Mouse (Mus musculus) left cerebral cortex, postnatal 10 days (tissue): ENCODE results near the gene Hexim2. TPM values are rescaled to one million over a fixed set of nuclear protein-coding genes. Genes with fewer than 3 reads are reported as not detected.

ENCODE experiments used
- DNase-seq, 2 experiments: peaks; one replicate each; pipeline ENCODE4 v3.0.0; 2021 to 2022; ENCODE audit warnings: low spot score in 2 of 2, mixed read lengths in 1 of 2; ENCODE audit errors: extremely low spot score in 1 of 2
- intact Hi-C: fragments of 180-260 bp; cut with DNase I; formaldehyde crosslinking; loops from one replicate; pipeline ENCODE4 v1.15.1; 2025
- total RNA-seq, 2 experiments: library from RNA; stranded (reverse); gene quantifications; 2 replicates each; pipeline ENCODE4 v1.2.3; 2021

Gene Hexim2
- total RNA-seq, 2 experiments from 2014 or later: 20.1 to 20.7 TPM

GRCm38 (mm10) chr11:103169664-103170063 lies 37.4 kb downstream of the Hexim2 start:
- intact Hi-C loops: loop anchor here (2.0 kb wide), 1 partner anchor 155 kb away; no protein-coding TSS in a partner anchor
- no peak for DNase-seq

DNA sequence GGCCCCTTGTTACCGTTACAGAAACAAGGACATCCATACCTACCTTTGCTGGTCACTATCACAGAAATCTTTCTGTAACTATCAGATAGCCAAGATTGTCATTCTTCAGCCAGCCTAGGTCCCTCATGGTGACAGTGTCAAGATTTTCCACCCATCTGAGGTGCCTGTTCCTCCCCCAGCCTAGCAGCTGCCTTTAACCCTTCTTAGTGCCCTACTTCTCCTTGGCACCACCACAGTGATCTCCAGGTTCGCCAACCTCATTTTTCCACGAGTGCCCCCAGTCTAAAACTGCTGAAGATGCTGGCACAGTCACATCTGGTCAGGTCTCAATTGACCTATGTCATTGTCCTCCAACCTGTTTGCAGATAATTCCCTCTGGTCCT lies 37.9 kb downstream of the Hexim2 start:
- no peak for DNase-seq
- intact Hi-C loops: loop anchor here (2.0 kb wide), 1 partner anchor 155 kb away; no protein-coding TSS in a partner anchor

DNA sequence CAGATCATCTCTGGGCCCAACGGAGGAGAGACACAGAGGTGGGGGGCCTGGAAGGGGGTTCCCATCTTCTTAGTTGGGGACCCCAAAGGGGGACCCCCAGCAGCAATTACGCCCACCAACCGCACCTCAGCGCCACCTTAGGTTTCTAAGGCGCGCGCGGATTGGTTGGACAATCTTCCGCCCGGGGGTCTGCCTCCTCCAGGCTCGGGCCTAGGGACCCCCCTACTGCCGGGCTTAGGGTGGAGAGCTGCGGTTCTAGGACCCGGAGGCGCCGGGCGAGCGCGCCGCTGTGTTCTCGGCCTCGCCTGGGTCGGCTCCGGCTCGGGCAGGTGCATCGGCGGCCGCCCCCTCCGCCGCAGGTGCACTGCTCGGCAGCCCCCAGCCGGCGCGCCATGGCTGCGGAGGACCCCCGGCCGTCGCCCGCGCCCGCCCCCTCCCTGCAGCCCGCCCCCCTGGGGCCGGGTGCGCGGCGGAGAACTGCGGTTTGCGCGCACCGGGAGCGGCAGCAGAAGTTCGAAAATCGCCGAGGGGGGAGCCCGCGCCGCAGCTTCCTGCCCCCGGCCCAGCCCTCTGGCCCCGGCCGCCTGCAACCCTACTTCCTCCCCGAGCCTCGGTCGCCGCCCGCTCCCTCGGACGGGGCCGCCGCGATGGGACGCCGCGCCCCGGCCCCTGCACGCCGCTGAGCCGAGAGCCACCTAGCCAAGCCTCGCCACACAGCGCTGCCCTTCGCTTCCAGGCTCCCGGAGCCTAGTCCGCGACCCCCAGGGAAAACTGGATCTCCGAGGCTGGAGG lies 38.5 kb downstream of the Hexim2 start, which contains the start of gene Fmnl1:
Gene Fmnl1 (plus strand): TSS at position 614 of the 792 bp plus-strand sequence.
- DNase-seq: peak in 1 of 2 experiments; percentile 69
- intact Hi-C loops: loop anchor here (2.0 kb wide), 1 partner anchor 154 kb away; no protein-coding TSS in a partner anchor

DNA sequence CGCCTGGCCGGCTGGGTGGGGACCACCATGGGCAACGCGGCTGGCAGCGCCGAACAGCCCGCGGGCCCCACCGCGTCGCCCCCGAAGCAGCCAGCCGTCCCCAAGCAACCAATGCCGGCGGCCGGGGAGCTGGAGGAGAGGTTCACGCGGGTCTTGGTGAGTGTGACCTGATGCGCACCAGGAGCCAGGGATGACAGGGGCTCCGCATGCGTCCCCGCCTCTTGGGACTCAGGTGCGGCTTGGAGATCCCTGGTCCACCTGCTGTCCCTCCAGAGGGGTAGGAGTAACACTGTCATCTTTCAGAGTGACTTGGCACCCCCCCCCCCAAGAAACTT lies 39.0 kb downstream of the Hexim2 start:
- no peak for DNase-seq
- intact Hi-C loops: loop anchor here (2.0 kb wide), 1 partner anchor 154 kb away; no protein-coding TSS in a partner anchor

- intact Hi-C loops: loop anchor here (2.0 kb wide), 1 partner anchor 153 kb away; no protein-coding TSS in a partner anchor
- DNase-seq: no peak
These were observed 39.6 kb downstream of the Hexim2 start for GRCm38 (mm10) chr11:103171703-103172391.

DNA sequence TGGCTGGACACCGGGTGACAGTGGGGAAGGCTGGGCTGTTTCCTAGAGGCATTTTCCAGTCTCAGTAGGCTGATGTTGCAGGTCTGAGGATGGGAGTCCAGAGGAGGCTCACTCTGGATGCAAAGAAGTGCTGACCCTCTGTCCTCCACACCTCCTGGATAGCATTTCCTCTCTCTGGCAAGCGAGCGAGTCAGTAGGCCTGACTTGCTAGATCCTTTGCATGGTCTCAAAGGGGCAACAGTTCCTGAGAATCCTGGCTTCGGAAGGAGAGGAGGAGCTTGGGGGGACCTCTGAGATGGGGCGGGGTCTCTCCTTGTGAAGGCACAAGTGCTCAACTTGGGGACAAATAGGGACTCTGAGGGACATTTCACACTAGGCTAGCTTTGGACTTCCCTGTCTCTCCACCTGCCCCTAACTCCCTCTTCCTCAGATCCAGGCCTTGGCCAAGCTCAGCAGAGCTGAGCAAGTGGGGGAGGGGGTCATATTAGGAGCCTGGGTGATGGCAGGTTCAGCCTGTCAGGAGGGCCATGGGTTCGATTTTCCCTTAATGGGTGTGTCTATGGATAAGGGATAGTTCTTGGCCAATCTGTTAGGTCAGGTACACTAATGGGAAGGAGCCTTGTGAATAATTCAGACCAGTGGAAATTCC lies 40.3 kb downstream of the Hexim2 start:
- no peak for DNase-seq
- intact Hi-C loops: no loop called here

GRCm38 (mm10) chr11:103173041-103173770 lies 41.0 kb downstream of the Hexim2 start:
- intact Hi-C loops: no loop called here
- DNase-seq: no peak

DNA sequence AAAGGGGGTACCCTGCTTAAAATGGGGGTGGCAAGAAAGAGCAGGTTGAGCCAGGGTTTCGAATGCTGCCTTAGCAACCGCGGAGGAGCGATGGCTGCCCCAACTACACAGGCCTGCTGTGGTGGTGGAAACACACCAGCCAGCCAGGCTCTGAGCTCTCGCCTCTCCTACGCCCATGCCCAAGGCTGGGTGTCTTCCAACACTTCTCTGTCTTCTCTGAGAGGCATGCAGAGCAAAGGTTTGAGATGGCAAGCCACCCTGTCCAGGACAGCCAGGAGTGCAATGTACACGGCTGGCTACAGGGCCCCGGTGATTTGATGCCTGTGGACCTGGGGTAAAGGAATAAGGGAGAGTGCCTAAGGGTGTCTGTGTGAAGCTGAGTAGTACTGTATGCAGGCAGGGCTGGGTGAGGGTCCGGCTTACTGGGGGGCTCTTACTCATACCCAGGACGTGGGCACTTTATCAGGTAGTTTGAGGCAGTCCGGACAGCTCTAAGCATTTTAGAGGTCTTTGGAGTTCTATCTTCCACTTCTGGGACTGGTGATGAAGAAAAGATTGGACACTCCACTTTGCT lies 41.6 kb downstream of the Hexim2 start:
- no peak for DNase-seq
- intact Hi-C loops: no loop called here

DNA sequence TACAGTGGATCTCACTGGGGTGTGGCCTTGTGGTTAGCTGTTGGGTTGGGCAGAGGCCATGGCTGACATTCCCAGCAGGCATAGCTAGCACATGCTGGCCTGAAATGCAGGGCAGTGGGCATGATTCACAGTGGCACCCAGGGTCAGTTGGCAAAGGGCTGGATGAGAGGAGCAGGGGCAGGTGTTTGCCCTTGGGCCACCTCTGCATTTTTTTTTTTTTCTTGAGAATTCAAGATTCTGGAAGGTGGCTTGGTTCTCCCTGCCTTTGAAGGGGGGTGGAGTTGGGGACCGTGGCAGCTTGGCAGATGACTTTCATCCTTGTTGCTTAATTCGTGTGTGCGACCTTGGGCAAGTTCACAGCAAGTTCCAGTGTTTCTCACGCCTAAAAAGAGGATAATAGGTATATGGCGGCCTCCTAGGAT lies 42.2 kb downstream of the Hexim2 start:
- intact Hi-C loops: no loop called here
- DNase-seq: no peak

DNA sequence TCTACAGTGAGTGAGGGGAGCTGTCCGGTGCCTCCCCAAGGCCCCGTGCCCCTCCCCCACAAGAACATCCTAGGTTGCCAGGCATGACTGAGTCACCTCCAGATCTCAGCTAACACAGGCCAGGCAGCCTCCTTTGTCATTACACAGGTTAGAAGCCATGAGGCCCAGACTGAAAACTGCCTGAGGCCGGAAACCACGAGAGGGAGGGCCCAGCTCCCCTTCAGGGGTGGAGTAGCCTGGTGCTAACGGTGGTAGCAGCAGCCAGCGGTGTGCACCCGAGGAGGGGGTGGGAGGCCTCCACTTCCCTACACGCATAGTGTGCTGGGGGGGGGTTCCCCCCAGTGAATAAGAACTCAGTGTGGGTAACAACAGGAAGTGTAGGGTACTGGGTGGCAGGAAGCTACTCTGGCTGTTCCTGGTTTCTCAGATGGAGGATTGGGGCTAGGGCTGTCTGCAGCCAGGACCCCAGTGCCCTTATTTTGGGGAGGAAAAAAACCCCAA lies 42.7 kb downstream of the Hexim2 start:
- intact Hi-C loops: no loop called here

GRCm38 (mm10) chr11:103175688-103176442 lies 43.6 kb downstream of the Hexim2 start:
- no peak for DNase-seq
- intact Hi-C loops: no loop called here

More for the DNA sequence above, 42.7 kb downstream of the Hexim2 start:
- peak in 1 of 2 experiments; percentile 53 for DNase-seq

DNA sequence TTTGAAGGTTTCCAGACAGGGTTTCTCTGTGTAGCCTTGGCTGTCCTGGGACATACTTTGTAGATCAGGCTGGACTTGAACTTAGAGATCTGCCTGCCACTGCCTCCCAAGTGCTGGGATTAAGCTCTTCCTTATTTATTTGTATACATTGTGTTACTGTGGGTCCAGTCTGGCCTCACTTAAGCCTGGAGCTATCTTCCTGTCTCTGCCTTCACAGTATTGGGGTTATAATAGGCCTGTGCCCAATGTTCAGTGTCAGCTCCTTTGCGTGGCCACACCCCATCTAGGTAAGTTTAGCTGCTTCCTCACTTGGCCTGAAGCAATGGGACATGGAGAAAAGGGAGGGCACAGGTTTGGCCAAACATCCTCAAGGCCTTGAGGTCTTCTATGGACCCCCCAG lies 44.3 kb downstream of the Hexim2 start:
- no peak for DNase-seq
- intact Hi-C loops: no loop called here

DNA sequence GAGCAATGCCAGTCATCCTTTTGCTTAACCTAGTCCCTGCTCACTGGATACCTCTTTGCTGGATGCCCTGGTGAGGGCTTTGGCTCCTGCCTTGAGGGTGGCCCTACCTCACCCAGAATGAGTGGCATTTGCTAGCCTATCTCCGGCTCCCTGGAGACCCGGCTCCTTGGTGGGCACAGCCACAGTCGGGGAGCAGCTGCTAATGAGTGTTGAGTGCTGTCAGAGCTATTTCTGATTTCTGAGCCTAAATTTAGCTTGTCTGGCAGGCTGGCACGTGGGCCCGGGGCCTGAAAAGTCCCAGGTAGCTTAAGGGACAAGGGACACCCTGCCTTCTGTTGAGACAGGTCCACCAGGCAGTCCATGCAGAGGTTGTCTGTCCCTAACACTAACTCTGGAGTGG lies 45.0 kb downstream of the Hexim2 start:
- intact Hi-C loops: no loop called here
- DNase-seq: no peak

DNA sequence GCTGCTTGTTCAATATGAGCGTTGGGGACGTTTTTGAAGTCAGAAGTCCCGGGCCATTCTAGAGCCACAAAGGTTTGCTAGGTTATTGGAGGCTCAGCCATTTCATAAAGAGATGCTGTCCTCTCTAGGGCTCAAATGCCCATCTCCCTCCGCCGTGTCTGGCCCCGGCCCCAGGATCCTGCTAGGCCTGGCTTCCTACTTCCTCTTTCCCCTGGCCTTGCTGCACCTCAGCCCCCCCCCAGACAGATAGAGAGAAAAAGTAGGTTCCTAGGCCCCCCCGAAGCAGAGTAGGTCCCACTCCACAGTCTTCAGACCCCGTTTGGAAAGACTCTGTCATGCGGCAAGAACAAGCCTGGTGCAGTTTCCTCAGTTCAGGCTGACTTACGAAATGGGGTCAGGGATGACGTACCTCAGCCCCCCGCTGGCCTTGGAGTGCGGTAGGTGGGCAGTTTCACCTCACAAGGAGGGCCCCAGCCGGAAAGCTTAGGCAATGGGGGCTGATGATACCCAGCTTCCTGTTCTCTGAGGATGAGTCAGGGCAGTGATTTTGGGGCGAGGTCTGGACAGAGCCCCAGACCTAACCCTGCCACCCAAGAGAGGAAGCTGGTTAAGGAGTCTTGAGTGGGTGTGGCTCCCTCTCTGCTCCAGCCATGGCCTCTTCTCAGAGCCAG lies 45.7 kb downstream of the Hexim2 start:
- DNase-seq: no peak
- intact Hi-C loops: no loop called here

DNA sequence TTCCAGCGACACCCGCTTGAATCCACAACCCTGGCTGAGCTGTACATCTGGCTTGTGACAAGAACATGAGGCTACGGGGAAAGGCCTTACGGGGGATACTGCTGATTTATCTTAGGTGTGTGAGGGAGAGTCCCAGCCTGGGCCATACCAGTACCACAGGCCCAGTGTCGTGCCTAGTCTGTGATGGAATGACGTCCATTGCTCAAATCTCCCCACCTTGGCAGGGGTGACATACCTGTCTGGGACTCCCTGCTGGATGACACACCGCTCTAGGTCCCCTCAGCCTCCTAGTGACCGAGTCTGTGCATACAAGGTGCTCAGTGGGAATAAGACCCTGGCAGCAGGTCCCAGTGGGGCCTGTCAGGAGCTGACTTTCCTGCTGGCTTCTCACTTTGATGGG lies 46.5 kb downstream of the Hexim2 start:
- peak in 1 of 2 experiments; percentile 16 for DNase-seq
- intact Hi-C loops: no loop called here

- DNase-seq: no peak
- intact Hi-C loops: no loop called here
These were observed 48.2 kb downstream of the Hexim2 start for GRCm38 (mm10) chr11:103180426-103180825.

- DNase-seq: no peak
- intact Hi-C loops: no loop called here
These were observed 49.1 kb downstream of the Hexim2 start for GRCm38 (mm10) chr11:103181349-103181748.
